Mouse (Mus musculus): Measurements from ENCODE around the gene Poln.

- TF ChIP-seq GATA1 (IDR thresholded peaks at IDR 0.05; ENCODE audit: low read length), result no peak
- no peak for TF ChIP-seq TAL1 (IDR thresholded peaks at IDR 0.05; ENCODE audit: low read length)
These were observed 172.6 kb downstream of the Poln start for GRCm38 (mm10) chr5:33996694-33997045.
